Mouse (Mus musculus): ENCODE measurements around the gene Mtfr2. TPM values are rescaled to one million over a fixed set of nuclear protein-coding genes. Genes with fewer than 3 reads are reported as not detected.

Mtfr2 gene
- polyA plus RNA-seq, 2 experiments: 1.5 to 7.8 TPM

DNA sequence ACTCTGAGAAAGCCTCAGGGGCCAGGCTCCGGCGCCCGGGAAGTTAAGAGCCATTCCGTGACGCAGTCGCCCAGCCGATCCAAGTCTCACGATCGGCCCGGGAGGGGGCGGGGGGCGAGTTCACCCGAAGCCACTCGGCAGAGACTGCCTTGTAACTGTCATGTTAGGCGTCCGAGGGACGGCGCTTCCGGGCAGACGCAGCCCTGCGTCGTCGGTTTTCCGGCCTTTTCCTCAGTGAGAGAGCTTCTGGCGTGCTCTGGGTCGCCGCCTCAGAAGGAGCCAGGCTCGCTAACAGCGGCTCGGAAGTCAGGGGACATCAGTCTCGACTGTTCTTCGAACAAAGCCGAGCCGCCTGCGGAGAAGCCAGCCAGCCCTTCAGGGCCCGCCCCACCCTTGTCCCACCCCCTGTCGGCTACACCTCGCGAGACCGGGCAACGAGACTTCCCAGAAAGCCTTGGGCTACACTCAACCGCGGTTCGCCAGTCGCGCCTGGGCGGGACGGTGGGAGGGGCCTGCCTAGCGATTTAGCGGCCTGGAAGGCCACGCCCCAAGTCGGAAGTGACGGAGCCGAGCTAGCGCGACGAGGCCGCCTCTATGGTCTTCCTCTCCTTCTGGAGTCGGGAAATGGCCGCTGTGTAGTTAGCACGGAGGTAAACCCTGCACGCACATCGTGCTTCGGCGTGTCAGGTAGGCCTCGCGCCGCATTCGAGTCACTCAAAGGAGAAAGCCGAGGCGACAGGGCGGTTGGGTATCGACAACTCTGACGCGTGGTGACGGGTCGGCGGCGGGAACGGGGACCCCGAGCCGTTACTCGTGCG, 35.4 kb upstream of the Mtfr2 start, which contains the start of gene Bclaf1:
Gene Bclaf1 (plus strand): TSS at position 552 of the 818 bp plus-strand sequence.
- no peaks in the 10 kb centered on the region for H3K9me3 ChIP-seq (ENCODE audit: control insufficient read depth, low read length)
- 1% methylated on average over 67 of the region's 84 CpGs for WGBS
- peak; percentile 98 for ATAC-seq (ENCODE audit: low FRiP score, low read depth)
- H3K4me2 ChIP-seq (replicated peaks; ENCODE audit: low read depth, low read length, severe bottlenecking): peak within 1 kb of the TSS; percentile 82
- peak within 1 kb of the TSS; percentile 85 for H3K4me3 ChIP-seq (replicated peaks; ENCODE audit: low read length)
- H3K4me1 ChIP-seq (ENCODE audit: control insufficient read depth, insufficient read depth, low read length): peaks cover 16% of the 10 kb centered on the region
- peak within 1 kb of the TSS; percentile 96 for H3K9ac ChIP-seq (ENCODE audit: low read depth, low read length, severe bottlenecking)
- H3K27ac ChIP-seq (replicated peaks; ENCODE audit: low read depth, low read length): peak within 1 kb of the TSS; percentile 99
- peak; percentile 100 for DNase-seq (ENCODE audit: low spot score)
- H3K27me3 ChIP-seq (ENCODE audit: control insufficient read depth, insufficient read depth, low read length): no peaks in the 10 kb centered on the region
- TF ChIP-seq POLR2A (IDR thresholded peaks at IDR 0.05; ENCODE audit: borderline replicate concordance, extremely low read depth, insufficient read depth, insufficient read length): peak; percentile 71; the same call in 1 of the 2 replicates
- 0 out of 2 replicates have a peak, but pooled peaks cover 2% of the 10 kb centered on the region for H3K36me3 ChIP-seq (ENCODE audit: control insufficient read depth, insufficient read depth, low read length)

DNA sequence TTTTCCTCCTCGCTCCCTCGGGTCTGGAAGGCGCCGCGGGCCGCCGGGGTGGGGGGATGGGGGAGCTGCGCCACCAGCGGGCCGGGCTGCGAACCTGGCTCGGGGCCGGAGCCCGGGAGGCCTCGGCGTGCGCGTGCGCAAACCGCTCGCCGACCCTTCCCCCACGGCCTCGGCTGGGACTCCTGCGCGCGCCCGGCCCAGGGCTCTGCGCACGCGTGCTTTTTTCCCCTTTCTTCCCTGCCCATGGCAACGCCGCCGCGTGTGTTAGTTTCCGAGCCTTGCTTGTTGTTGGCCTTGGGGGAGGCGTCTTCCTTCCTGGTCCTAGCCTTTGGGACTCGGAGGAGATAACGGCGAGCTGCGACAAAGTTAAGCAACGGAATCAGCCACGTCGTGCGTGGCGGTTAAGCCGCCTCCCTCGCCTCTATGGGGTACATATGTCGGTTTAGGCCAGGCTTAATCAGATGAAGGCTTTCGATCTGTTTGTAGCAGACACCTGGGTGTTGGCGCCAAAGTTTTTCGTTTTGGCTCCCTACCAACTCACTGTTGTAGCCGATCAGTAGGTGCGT, 34.8 kb upstream of the Mtfr2 start:
- peak; percentile 75 for ATAC-seq (ENCODE audit: low FRiP score, low read depth)
- Histone ChIP-seq H3K4me2 (replicated peaks; ENCODE audit: low read depth, low read length, severe bottlenecking) (peak overlapping the region; percentile 60), H3K36me3 (ENCODE audit: control insufficient read depth, insufficient read depth, low read length) (peaks cover 8% of the 10 kb centered on the region; the same call in 1 of the 2 replicates), H3K4me1 (ENCODE audit: control insufficient read depth, insufficient read depth, low read length) (peaks cover 16% of the 10 kb centered on the region), H3K27me3 (ENCODE audit: control insufficient read depth, insufficient read depth, low read length) (no peaks in the 10 kb centered on the region), H3K4me3 (replicated peaks; ENCODE audit: low read length) (peak overlapping the region; percentile 85), H3K9me3 (ENCODE audit: control insufficient read depth, low read length) (no peaks in the 10 kb centered on the region), H3K27ac (replicated peaks; ENCODE audit: low read depth, low read length) (peak overlapping the region; percentile 99), H3K9ac (ENCODE audit: low read depth, low read length, severe bottlenecking) (peak overlapping the region; percentile 96)
- WGBS: under 1% methylated on average over 40 of the region's 54 CpGs
- no peak for TF ChIP-seq POLR2A (IDR thresholded peaks at IDR 0.05; ENCODE audit: borderline replicate concordance, extremely low read depth, insufficient read depth, insufficient read length)
- DNase-seq (ENCODE audit: low spot score): peak; percentile 90

DNA sequence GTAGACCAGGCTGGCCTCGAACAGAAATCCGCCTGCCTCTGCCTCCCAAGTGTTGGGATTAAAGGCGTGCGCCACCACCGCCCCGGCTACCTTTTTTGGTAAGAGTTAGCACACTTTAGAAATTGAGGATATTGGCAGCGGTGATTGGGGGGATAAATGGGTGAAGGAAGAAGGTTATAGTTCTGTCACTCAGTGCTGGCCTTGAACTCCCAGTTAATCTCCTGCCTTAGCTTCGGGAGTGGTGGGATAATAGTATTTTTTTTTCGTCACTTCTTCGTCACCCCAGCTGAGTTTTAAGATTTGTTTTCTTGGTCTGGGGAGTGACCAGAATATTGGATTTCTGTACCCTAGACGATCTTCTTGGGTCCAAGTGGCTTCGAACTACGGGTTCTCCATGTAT, 34.1 kb upstream of the Mtfr2 start:
- Histone ChIP-seq H3K9me3 (ENCODE audit: control insufficient read depth, low read length) (no peaks in the 10 kb centered on the region), H3K36me3 (ENCODE audit: control insufficient read depth, insufficient read depth, low read length) (peaks cover 14% of the 10 kb centered on the region; the same call in 1 of the 2 replicates), H3K27me3 (ENCODE audit: control insufficient read depth, insufficient read depth, low read length) (no peaks in the 10 kb centered on the region), H3K4me1 (ENCODE audit: control insufficient read depth, insufficient read depth, low read length) (peaks cover 16% of the 10 kb centered on the region), H3K9ac (ENCODE audit: low read depth, low read length, severe bottlenecking) (peak overlapping the region; percentile 96), H3K4me3 (replicated peaks; ENCODE audit: low read length) (peak overlapping the region; percentile 85), H3K27ac (replicated peaks; ENCODE audit: low read depth, low read length) (no peak overlapping the region), H3K4me2 (replicated peaks; ENCODE audit: low read depth, low read length, severe bottlenecking) (peak overlapping the region; percentile 60)
- no peak for DNase-seq (ENCODE audit: low spot score)
- no peak for TF ChIP-seq POLR2A (IDR thresholded peaks at IDR 0.05; ENCODE audit: borderline replicate concordance, extremely low read depth, insufficient read depth, insufficient read length)
- WGBS: 52% methylated on average over 13 of the region's 13 CpGs
- no peak for ATAC-seq (ENCODE audit: low FRiP score, low read depth)

DNA sequence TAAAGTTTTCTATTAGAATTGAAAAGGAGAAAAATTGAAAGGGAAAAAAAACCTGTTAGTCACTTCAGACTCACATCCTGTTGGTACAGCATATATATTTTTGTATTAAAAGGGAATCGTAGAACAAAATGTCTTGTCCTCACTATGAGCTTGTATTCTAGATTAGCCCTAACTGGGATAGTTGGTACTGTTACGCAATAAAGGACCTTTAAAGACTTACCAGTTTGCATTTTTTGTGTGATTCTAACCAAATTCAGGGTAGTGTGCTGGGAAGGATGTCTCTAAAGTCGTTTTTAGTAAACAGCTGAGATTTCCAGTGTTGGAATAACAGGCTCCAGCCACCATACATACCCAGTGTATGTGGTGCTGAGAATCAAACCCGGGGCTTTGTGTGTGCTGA, 33.6 kb upstream of the Mtfr2 start:
- H3K9ac ChIP-seq (ENCODE audit: low read depth, low read length, severe bottlenecking): no peak overlapping the region
- H3K36me3 ChIP-seq (ENCODE audit: control insufficient read depth, insufficient read depth, low read length): peaks cover 17% of the 10 kb centered on the region
- peak overlapping the region; percentile 15; the same call in 1 of the 2 replicates for H3K4me2 ChIP-seq (replicated peaks; ENCODE audit: low read depth, low read length, severe bottlenecking)
- no peaks in the 10 kb centered on the region for H3K9me3 ChIP-seq (ENCODE audit: control insufficient read depth, low read length)
- peaks cover 16% of the 10 kb centered on the region for H3K4me1 ChIP-seq (ENCODE audit: control insufficient read depth, insufficient read depth, low read length)
- H3K4me3 ChIP-seq (replicated peaks; ENCODE audit: low read length): no peak overlapping the region
- DNase-seq (ENCODE audit: low spot score) (no peak), ATAC-seq (ENCODE audit: low FRiP score, low read depth) (no peak)
- 85% methylated on average over 4 of the region's 4 CpGs for WGBS
- no peaks in the 10 kb centered on the region for H3K27me3 ChIP-seq (ENCODE audit: control insufficient read depth, insufficient read depth, low read length)
- H3K27ac ChIP-seq (replicated peaks; ENCODE audit: low read depth, low read length): no peak overlapping the region
- no peak for TF ChIP-seq POLR2A (IDR thresholded peaks at IDR 0.05; ENCODE audit: borderline replicate concordance, extremely low read depth, insufficient read depth, insufficient read length)

DNA sequence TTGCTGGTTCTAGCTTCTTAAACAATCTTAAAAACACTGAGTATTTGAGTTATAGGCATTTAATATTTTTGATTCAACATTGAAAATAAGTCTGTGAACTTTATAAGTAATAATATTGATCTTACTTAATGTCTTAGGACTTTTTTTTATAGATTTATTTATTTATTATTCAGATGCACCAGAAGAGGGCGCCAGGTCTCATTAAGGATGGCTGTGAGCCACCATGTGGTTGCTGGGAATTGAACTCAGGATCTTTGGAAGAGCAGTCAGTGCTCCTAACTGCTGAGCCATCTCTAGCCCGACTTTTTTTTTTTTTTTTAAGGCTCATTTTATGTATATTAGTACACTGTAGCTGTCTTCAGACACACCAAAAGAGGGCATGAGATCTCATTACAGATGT, 32.8 kb upstream of the Mtfr2 start:
- Histone ChIP-seq H3K27me3 (ENCODE audit: control insufficient read depth, insufficient read depth, low read length) (no peaks in the 10 kb centered on the region), H3K4me3 (replicated peaks; ENCODE audit: low read length) (no peak overlapping the region), H3K36me3 (ENCODE audit: control insufficient read depth, insufficient read depth, low read length) (peaks cover 22% of the 10 kb centered on the region), H3K9ac (ENCODE audit: low read depth, low read length, severe bottlenecking) (no peak overlapping the region), H3K9me3 (ENCODE audit: control insufficient read depth, low read length) (no peaks in the 10 kb centered on the region), H3K4me1 (ENCODE audit: control insufficient read depth, insufficient read depth, low read length) (peaks cover 16% of the 10 kb centered on the region), H3K27ac (replicated peaks; ENCODE audit: low read depth, low read length) (no peak overlapping the region), H3K4me2 (replicated peaks; ENCODE audit: low read depth, low read length, severe bottlenecking) (no peak overlapping the region)
- 51% methylated on average over 2 of the region's 2 CpGs for WGBS
- no peak for TF ChIP-seq POLR2A (IDR thresholded peaks at IDR 0.05; ENCODE audit: borderline replicate concordance, extremely low read depth, insufficient read depth, insufficient read length)
- DNase-seq (ENCODE audit: low spot score) (no peak), ATAC-seq (ENCODE audit: low FRiP score, low read depth) (no peak)
